Mouse (Mus musculus) heart, adult 2 months (tissue): ENCODE data around the gene Hs2st1.

Experiments
- CTCF ChIP-seq: fragments of 200-600 bp; IDR thresholded peaks from 2 replicates; pipeline ENCODE4 v1.8.1; 2022; ENCODE audit warnings: antibody characterized with exemption, mild to moderate bottlenecking, moderate library complexity
- EP300 ChIP-seq: fragments of 200-500 bp; IDR thresholded peaks from 2 replicates; pipeline ENCODE4 v1.6.1; 2011; ENCODE audit warnings: low read depth, low read length, control low read depth; ENCODE audit not compliant: insufficient read depth
- POLR2A ChIP-seq: fragments of 200-500 bp; IDR thresholded peaks from 2 replicates; pipeline ENCODE4 v1.6.1; 2011; ENCODE audit warnings: mild to moderate bottlenecking, low read depth, low read length, control low read depth; ENCODE audit not compliant: insufficient read depth

GRCm38 (mm10) chr3:144565212-144565611 lies 4.8 kb downstream of the Hs2st1 start:
- TF ChIP-seq CTCF (no peak), EP300 (no peak), POLR2A (no peak)
